Mouse (Mus musculus) frontal cortex, postnatal 25 days (tissue): ENCODE measurements around the gene H2al1j.
"Not testable (repeated sequence)": the region's sequence is repeated elsewhere in the genome, so short reads cannot be mapped to it uniquely, and the experiment has no call there.

Experiments used
- DNase-seq, 2 experiments: peaks; one replicate each; pipeline ENCODE4 v3.0.0; 2022; ENCODE audit warnings: low spot score in 2 of 2

Gene H2al1j

DNA sequence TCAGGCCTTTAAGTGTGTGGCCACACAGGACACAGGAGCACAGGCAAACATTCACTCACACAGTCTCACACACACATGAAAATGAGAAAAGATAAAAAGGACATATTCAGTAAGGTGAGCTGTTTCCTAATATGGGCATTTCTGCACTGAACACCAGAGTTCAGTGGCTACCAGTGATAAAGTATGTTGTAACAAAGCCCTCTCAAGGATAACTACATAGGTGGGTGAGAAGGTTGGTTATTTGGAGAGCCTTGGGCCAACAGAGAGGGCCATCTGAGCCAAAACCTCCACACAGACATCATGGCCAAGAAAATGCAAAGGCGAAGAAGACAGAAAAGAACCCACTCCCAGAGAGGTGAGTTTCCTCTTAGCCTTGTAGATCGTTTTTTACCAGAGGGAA, at the start of gene H2al1j:
Gene H2al1j (plus strand): TSS at position 301 of the 400 bp plus-strand sequence.
- not testable (repeated sequence) for DNase-seq

DNA sequence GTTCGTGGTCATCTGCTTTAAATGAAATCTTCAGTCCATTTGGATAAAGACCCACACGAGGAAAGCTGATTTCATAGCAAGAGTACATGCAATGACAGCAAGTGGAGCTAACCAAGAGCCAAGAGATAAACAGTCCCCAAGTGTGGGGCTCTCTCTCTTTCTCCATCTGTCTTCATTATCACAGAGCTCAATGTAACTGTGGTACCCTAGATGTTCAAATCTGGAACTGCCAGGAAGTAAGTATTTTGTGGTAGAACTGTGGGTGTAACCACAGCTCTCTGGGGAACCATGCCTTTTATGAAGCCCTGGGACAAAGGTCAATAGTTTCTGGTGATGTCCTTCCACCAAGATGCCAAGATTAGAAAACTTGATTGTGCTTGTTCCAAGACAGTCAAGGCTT, 46.9 kb upstream of the H2al1j start:
- no peak for DNase-seq

GRCm38 (mm10) chrX:11288306-11288882, 39.2 kb upstream of the H2al1j start:
- DNase-seq: no peak

- no peak for DNase-seq
Observed at GRCm38 (mm10) chrX:11289244-11289643, 38.4 kb upstream of the H2al1j start.

- DNase-seq: not testable (repeated sequence)
Observed at GRCm38 (mm10) chrX:11298957-11299356, 28.7 kb upstream of the H2al1j start, which contains the start of gene H2al1a. H2al1a (plus strand) TSS chrX:11299257.

- DNase-seq: not testable (repeated sequence)
Observed at GRCm38 (mm10) chrX:11302132-11302531, 25.5 kb upstream of the H2al1j start, which contains the start of gene H2al1b. H2al1b (plus strand) TSS chrX:11302432.

DNA sequence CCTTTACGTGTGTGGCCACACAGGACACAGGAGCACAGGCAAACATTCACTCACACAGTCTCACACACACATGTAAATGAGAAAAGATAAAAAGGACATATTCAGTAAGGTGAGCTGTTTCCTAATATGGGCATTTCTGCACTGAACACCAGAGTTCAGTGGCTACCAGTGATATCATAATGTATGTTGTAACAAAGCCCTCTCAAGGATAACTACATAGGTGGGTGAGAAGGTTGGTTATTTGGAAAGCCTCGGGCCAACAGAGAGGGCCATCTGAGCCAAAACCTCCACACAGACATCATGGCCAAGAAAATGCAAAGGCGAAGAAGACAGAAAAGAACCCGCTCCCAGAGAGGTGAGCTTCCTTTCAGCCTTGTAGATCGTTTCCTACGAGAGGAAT, 22.3 kb upstream of the H2al1j start, which contains the start of gene H2al1c:
Gene H2al1c (plus strand): TSS at position 301 of the 400 bp plus-strand sequence.
- not testable (repeated sequence) for DNase-seq

DNA sequence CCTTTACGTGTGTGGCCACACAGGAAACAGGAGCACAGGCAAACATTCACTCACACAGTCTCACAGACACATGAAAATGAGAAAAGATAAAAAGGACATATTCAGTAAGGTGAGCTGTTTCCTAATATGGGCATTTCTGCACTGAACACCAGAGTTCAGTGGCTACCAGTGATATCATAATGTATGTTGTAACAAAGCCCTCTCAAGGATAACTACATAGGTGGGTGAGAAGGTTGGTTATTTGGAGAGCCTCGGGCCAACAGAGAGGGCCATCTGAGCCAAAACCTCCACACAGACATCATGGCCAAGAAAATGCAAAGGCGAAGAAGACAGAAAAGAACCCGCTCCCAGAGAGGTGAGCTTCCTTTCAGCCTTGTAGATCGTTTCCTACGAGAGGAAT, 19.1 kb upstream of the H2al1j start, which contains the start of gene H2al1d:
Gene H2al1d (plus strand): TSS at position 301 of the 400 bp plus-strand sequence.
- DNase-seq: not testable (repeated sequence)

GRCm38 (mm10) chrX:11311634-11312033, 16.0 kb upstream of the H2al1j start, which contains the start of gene H2al1e:
H2al1e (plus strand) TSS chrX:11311934.
- DNase-seq: not testable (repeated sequence)

DNA sequence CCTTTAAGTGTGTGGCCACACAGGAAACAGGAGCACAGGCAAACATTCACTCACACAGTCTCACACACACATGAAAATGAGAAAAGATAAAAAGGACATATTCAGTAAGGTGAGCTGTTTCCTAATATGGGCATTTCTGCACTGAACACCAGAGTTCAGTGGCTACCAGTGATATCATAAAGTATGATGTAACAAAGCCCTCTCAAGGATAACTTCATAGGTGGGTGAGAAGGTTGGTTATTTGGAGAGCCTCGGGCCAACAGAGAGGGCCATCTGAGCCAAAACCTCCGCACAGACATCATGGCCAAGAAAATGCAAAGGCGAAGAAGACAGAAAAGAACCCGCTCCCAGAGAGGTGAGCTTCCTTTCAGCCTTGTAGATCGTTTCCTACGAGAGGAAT, 12.8 kb upstream of the H2al1j start, which contains the start of gene H2al1f:
Gene H2al1f (plus strand): TSS at position 301 of the 400 bp plus-strand sequence.
- not testable (repeated sequence) for DNase-seq

DNA sequence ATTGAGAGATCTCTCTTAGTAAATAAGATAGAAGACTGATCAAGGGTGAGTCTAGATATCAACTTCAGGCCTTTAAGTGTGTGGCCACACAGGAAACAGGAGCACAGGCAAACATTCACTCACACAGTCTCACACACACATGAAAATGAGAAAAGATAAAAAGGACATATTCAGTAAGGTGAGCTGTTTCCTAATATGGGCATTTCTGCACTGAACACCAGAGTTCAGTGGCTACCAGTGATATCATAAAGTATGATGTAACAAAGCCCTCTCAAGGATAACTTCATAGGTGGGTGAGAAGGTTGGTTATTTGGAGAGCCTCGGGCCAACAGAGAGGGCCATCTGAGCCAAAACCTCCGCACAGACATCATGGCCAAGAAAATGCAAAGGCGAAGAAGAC, 9.7 kb upstream of the H2al1j start, which contains the start of gene H2al1g:
Gene H2al1g (plus strand): TSS at position 301 of the 400 bp plus-strand sequence.
- DNase-seq: not testable (repeated sequence)

- not testable (repeated sequence) for DNase-seq
Observed at GRCm38 (mm10) chrX:11321192-11321591, 6.4 kb upstream of the H2al1j start, which contains the start of gene H2al1h. H2al1h (plus strand) TSS chrX:11321492.

DNA sequence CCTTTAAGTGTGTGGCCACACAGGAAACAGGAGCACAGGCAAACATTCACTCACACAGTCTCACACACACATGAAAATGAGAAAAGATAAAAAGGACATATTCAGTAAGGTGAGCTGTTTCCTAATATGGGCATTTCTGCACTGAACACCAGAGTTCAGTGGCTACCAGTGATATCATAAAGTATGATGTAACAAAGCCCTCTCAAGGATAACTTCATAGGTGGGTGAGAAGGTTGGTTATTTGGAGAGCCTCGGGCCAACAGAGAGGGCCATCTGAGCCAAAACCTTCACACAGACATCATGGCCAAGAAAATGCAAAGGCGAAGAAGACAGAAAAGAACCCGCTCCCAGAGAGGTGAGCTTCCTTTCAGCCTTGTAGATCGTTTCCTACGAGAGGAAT, 3.3 kb upstream of the H2al1j start, which contains the start of gene H2al1i:
Gene H2al1i (plus strand): TSS at position 301 of the 400 bp plus-strand sequence.
- DNase-seq: not testable (repeated sequence)

DNA sequence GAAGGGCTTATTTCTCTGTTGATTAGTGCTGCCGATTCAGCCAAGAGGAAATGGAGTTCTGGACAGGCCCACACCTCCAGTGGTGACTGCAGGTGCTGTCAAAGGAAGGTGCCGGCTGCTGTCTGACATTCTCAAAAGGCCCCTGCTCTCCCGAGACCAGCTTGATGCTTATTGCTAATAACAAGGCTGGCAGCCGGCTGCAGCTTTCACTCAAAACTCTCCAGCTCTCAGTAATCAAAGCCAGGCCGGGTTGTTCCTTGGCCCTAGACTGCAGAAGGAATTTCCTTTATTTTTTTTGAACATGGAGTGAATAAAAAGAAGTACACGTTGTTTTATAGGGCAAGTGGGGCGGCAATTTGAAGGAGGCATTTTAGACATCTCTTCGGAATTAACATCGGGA, 18.1 kb downstream of the H2al1j start:
- no peak for DNase-seq

GRCm38 (mm10) chrX:11346756-11347155, 19.1 kb downstream of the H2al1j start:
- DNase-seq: no peak

DNA sequence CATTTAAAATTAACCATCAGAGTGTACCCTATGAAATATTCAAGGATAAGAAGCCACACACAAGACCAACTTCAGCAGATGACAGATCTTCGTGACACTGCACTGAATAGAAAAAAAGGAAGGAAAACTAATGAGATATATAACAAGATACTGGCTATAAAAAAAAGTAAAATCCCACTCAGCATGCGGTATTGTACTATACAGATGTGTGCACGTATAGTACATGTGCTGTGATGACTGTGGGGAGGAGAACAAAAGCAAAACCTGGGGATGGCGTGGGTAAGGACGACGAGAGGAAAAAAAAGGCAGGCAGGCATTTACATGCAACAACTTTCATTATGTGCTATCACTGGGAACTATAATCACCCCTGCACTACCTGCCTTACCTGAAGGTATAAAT, 33.2 kb downstream of the H2al1j start:
- no peak for DNase-seq

- no peak for DNase-seq
Observed at GRCm38 (mm10) chrX:11361261-11361660, 33.6 kb downstream of the H2al1j start.

DNA sequence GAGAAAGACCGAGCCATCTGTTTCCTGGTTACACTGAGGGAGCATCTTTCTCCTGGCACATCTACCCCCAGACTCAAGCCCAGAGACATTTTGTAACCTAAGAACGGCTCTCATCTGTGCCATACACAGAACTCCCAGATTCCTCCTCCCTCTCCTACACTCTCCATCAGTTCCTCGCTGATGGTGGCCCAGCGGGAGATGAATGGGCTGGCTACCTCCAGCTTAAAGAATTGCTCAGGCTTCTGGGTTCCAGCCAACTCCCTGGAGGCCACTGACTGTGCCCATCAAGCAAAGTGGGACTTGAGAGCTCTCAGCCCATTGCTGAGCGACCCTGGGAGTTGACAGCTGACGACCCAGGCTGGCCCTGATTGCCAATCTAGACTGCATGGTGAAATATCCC, 36.3 kb downstream of the H2al1j start:
- no peak for DNase-seq

DNA sequence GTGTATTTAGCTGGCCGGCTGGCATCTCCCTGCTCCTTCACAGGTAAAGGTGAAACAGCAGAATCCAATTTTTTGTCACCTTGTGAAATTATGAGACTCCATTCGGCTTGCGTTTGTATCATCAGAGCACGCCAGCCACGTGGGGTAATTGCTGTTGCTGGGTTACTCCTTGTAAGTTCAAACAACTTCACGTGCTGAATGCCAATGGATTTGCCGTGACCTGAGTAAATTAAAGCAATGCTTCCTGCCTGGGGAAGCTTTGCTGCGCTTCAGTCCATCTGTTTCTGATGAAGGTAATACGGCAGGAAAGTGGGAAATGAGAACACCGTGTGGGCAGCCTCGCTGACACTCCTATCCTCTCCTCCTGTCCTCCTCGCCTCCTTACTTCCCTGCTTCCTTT, 37.5 kb downstream of the H2al1j start:
- DNase-seq: no peak
